Mouse (Mus musculus): ENCODE results near the gene Mon2.

Gene Mon2

DNA sequence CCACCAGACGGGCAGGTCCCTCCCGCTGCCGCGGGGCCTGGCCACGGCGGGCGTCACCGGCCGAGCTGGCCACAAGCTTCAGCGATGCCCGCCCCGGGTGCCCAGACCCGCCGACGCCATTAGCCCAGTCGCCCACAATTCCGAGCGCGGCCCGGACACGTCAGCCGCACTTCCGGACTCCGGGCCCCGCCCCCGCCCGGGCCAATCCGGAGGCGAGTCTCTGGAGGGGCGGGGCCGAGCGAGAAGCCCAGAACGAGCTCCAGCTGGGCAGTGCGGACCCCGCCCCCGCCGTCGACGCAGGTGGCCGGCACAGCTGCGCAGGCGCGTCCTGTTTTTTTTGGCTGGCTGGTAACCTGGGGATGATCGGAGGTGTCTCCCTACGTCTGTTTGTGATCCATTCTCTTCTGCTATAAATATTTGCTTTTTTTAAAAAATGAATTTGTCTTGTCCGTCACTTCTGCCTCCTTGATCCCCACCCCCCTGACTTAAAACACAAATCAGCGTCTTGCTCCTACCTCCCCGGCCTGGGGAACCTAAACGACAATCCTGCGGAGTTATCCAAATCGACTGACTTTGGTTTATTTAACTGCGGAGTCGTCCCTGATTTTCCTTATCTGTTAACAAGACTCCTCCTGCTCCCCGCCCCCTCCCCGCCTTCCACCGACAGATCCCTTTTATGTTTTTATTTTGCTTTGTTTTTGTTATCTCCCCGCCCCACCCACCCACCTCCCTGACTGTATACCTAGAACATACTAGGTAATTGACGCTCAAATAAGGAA, at the start of gene Mon2:
Mon2 (minus strand) TSS at position 261 of the 779 bp plus-strand sequence.
- peak; percentile 94 to 96 for DNase-seq (ENCODE audit: low spot score in 2 of 2)

DNA sequence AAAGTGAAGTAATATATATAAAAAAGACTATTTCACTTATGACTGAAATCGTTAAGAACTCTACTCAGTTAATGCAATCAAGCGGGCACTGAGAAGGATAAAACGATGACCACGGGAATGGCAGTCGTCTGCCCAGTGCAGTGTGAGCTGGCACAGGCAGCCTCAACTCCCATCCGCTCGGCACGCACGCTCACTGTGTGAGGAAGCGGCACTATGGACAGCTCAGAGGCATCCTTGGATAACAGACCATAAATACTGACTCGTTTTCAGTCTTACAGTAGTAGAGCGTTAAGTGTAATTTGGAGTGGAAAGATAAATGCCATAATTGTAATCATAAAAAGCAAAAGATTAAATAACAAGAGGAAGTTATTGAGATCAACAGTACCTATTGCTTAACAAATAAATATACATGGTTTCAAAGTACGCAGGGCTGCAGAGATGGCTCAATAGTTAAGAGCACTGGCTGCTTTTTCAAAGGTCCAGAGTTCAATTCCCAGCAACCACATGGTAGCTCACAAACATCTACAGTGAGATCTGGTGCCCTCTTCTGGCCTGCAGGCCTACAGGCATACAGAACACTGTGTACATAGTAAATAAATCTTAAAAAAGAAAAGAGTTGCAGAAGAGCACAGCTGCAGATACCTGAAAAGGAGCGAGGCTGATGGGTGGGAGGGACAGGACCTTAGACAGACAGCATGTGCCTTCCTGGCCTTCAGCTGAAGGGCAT, 44.5 kb upstream of the Mon2 start:
- DNase-seq (ENCODE audit: low spot score in 2 of 2): no peak

DNA sequence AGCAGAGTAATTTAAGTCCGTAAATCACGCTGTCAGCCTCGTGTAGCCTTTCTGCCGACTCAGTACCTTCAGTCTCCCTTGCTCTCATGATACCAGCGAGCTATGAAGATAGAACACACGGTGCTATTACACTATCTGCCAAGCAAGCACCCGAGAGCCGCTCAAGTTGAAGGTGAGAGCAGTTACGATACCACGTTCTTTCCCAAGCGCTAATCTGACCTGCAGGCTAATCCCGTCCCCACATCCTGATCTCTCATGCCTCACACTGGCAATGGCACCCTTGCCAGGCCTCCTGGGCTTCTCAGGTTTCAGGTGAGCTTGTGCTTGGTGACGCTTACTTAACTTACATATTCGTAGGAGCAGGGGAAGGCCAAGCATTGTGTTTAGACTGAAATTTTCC, 40.6 kb upstream of the Mon2 start:
- no peak for DNase-seq (ENCODE audit: low spot score in 2 of 2)

DNA sequence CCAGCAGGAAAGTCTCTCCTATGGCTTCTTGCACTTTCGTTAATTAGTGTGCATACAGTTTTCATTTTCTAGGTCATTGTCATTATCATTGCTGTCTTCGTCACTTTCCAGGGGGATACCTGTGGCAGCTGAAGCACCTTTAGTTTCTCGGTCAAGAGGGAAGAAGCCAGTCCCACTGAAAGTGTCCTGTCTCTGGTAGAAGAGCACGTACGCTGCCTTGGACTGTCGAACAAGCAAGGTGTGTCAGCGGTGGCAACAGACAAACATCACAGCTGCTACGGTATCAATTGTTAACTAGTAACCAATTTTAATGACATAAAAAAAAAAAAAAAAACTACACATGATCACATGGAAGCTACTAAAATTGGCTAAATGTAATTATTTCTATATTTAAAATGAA, 37.2 kb upstream of the Mon2 start:
- no peak for DNase-seq (ENCODE audit: low spot score in 2 of 2)

DNA sequence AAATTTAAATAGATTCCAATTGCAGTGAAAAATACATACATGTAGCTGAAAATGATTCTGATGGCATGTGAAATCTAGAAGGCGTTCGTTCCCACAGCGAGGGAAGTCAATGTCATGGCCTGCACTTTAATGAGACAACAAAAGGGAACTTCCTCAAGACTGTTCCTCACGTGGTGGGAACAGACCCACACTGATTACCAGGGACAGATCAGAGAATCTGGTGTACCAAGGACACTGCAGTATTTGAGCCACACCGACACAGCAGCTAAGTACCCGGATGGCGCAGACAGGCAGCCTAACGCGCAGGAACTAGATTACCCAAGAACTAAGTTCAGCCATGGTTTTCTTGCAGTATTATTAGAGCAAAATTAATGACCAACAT, 36.5 kb upstream of the Mon2 start:
- no peak for DNase-seq (ENCODE audit: low spot score in 2 of 2)

DNA sequence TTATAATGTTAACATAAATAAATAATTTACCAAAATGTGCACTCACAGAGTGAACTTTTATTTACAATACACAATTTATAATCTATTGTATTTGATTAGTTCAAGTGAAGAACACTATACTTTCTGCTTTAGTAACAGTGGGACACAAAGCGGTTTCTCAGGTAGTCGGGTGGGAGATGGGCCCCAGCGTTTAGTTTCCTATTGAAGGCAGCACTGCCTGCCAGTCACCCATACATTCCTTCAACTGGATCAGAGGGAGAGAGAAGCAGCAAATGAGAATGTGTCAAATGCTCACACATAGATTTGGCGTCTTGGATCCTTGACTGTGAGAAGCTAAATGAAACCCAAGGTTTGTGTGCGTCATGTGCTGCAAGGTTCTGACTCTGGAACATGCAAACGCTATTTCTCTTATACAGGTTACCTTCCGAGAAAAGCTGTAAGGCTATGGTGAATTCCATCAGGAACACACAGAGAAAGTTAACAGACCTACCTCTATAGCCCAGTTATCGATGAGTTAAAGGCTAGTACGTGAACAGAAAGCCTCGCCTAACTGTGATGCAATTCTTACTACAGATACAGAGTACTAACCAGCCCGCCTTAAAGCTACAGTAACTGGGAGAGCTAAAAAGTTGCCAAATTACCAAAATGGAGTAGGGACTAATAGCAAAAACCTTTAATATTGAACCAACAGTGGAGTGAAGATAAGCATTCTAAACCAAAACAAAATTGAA, 35.9 kb upstream of the Mon2 start:
- DNase-seq (ENCODE audit: low spot score in 2 of 2): no peak

DNA sequence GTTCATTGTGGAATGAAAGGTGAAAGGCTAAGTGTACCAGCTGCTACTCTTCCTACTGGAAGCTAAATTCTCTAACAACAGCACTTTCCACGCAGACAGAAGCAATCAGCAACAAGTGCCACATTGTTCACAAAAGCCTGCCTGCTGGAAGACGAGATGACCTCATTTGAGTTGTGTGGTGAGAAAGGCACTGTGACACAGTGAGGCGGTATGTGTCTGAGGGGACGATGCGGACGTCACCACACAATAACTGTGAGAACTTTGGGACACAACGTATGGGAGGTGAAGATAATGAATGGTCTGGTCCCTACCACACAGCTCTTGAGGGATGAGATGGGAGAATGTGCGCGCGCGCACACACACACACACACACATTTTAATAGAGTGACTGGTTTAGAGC, 34.2 kb upstream of the Mon2 start:
- DNase-seq (ENCODE audit: low spot score in 2 of 2): no peak

DNA sequence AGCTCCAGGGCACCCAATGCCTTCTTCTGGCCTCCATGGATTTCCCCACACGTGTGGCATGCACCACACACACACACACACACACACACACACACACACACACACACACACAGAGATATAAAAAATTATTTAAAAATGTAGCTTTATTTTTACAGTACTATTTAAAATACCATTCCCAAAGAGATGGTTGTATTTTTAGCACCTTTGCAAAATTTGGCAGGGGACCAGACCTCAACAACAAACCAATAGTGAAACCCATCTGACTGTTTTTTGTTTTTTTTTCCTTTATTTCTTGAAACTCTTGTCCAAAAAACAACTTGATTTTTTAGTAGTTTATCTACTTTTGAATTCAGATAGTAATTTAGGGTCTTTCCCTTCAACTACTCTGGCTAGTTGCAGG, 32.2 kb upstream of the Mon2 start:
- no peak for DNase-seq (ENCODE audit: low spot score in 2 of 2)

DNA sequence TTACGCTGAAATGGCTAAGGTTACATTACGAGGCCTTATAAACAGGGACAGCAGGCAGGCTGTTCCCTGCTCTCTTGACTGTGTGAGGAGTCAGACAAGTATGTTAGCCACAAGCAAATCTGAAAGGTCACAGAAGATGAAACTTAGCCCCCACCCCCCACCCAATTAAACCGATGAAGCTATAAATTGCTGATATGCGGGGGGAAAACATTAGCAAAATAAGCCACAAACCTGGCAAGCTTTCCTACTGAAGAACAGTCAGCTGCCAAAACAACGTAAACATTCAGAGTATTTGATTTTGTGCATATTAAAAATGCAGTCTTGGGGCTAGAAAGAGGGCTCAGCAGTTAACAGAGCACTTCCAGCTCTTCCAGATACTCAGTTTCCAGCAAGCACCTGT, 31.8 kb upstream of the Mon2 start:
- DNase-seq (ENCODE audit: low spot score in 2 of 2): no peak

DNA sequence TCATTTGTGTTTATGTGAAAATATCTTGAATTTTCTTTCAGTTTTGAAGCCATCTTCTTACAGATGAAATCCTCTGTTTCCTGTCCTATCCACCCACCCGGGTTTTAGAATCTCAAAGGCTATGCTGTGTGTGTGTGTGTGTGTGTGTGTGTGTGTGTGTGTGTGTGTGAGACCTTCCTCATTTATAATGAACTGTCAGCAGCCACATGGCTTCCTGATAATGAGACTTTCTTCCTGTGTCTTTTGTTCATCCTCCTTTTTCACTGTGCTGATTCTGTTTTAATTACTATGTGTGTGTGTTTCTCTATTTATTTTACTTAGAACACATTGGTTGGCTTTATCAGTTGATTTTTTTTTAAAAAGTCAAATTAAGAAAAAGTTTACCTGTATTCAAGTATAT, 25.0 kb upstream of the Mon2 start:
- DNase-seq (ENCODE audit: low spot score in 2 of 2): no peak

DNA sequence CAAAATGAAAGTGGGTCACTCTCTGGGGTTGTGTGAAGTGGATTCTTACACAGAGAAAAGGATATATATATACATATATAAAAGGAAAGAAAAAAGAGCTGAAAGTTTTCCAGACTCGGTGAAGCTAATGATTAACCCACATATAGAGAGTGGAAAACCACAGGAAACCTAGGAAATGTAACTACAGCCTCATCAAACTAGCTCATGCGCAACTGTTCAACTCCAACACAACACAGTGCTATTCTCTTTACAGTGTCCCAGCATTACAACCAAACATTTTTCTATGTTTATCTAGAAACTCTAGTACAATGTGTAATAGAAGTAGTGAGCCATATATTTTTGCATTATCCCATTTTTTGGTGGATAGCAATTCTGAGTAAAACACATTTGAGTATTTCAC, 24.3 kb upstream of the Mon2 start:
- DNase-seq (ENCODE audit: low spot score in 2 of 2): no peak

DNA sequence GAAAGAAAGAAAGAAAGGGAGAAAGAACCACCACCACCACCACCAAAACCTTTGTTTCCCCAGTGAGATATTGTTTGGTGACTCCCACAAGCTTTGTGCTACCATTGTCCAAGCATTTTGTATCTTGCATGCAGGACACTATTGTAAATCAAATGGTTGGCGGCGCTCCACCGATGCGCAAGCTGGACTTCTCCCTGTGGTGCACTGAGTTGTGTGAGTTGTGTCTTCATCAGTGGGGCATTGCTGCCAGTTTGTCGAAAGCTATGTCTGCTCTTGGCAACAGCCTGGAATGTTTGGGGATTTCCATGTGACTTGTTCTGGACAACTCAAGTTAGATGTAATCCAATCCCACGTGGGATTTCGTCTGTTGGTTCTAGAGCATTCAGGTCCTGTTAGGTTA, 18.2 kb upstream of the Mon2 start:
- DNase-seq (ENCODE audit: low spot score in 2 of 2): peak in 1 of 2 experiments; percentile 17

DNA sequence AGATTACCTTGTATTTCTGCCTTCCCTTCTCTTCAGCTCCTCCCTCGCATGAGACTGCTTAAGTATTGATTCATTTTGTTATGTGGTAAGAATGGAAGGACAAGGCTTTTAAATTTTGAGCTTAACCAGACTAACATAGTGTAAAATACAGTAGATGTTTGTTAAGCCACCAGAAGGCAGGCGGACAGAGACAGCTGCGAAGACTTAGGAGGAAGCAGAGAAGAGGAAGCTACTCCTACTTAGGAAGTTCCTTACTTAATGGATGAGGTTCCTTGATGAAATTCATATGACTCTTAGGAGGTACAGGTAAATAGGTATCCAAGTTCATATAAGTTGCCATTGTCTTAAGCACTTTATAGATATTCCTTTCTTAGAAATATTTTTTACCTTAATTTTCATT, 16.3 kb upstream of the Mon2 start:
- no peak for DNase-seq (ENCODE audit: low spot score in 2 of 2)

DNA sequence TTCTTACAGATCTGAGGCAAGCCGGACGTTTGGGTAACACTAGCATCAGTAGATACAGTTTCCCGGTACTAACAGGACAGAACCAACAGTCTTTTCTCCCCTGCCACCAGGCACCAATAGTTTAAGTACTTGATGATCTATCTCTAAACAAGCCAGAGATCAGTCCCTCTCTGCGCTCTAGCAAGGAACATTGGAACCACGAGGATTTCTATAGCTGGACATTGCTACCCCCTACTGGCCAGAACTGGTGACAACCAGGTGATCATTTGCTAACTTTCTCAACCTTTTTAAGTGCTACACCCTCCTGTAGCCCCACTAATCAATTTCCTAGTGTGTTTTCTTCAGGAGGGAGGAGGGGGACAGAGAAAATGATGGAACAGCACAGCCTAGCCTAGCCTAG, 15.4 kb upstream of the Mon2 start:
- peak; percentile 18 to 22 for DNase-seq (ENCODE audit: low spot score in 2 of 2)

DNA sequence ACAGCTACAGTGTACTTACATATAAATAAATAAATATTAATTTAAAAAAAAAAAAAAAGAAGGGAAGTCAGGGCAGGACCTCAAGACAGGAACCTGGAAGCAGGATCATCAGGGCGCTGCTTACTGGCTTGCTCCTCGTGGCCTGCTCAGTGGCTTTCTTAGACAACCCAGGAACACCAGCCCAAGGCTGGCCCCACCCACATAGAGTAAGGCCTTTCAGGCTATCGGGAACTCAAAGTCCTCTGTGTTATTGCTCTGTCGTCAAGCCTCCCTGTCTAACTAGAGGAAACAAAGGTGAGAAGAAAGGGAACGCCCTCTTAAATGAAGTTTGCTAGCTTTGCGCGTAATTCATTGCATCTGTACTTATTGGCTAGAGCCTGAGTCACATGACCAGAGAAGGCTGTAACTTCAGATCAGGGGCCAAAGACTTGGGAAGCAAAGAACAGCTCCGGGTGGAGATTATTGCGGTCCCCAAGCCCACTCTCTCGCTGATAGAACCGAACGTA, 13.2 kb upstream of the Mon2 start:
- no peak for DNase-seq (ENCODE audit: low spot score in 2 of 2)

DNA sequence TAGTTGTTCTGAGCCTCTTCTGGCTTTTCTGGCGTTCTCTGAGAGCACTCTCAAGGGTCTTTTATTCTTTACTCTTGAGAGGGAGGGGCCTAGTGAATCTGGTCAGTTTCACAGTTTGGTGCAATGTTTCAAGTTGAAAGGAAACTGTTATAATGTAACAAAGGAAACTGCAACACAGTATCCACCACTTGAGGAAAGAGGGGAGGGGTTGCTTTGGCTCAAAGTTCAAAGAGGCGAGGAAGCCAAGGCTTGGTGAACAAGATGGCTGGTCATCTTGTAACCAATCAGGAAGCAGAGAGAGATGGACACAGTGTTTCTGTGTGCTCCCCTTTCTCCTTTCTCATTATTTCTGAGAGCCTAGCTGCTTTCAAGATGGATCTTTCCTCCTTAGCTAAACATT, 10.5 kb upstream of the Mon2 start:
- no peak for DNase-seq (ENCODE audit: low spot score in 2 of 2)

DNA sequence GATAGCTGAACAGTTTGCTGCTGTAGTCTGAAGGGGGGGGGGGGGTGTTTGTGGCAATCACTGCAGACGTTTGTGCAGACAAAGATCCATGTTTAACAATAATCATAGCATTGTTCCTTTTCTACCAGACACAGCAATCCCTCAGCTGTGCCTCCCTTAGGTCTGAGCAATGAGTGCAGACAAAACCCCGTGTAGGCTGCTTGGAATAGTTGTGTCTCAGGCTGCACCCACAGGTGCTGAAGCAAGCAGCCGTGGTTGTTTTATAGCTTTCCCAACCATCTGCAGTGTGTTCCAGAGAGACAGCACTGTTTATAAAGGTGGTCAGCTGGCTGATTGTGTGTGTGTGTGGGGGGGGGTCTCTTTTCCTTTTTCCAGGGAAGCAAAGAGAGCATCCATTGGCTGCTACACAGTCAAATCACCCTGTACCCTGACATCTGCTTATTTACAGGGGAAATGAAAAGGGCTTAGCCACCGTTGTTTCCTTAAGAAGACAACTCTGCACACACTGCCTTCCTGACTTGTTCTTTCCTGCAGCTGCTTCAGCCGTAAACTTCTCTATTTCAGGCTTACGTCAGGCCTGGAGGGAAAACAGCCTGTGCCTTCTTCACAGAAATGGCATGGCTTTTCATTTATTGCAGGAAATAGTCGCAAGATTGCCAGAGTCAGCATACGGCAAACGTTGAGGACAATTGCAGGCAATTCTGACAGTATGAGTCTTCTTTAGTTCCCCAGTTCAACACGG, 8.8 kb upstream of the Mon2 start:
- no peak for DNase-seq (ENCODE audit: low spot score in 2 of 2)

DNA sequence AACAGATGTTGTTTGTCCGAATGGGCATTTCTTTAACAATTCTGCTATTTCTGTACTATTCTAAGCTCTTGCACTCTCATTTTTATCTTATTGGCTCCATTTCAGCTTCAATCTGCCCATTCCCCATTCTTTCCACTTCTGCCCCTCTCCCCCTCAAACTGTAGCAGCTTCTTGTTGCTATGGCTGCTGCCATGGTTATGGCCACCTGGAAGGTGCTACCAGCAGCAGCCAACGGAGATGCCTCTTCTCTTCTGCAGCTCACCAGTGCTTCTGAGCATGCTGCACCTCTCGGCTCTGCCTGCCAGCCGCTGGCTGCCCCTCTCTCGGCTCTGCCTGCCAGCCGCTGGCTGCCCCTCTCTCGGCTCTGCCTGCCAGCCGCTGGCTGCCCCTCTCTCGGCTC, 8.0 kb upstream of the Mon2 start:
- no peak for DNase-seq (ENCODE audit: low spot score in 2 of 2)

DNA sequence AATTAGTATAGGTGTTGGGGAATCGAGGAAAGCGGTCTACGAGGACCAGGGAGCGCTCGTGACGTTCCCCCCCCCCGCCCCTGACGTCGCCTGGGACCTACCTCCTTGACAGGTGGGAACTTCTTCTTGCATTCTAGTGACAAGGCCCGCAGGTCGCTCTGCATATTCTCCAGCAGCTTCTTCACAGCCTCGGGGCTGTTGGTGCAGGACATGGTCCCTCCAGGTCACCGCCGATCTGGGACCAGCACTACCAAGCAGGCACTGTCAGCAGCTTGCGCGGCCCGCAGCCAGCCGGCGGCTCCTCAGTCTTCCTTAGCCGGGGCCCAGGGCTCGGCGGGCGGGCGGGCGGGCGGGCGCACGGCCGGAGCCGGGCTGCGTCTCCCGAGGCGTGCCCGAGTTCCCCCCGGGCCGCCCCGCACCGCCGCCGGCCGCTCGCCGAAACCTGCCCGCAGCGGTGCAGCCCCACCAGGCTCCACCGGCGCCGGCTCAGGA, 508 bp downstream of the Mon2 start:
- DNase-seq (ENCODE audit: low spot score in 2 of 2): no peak

DNA sequence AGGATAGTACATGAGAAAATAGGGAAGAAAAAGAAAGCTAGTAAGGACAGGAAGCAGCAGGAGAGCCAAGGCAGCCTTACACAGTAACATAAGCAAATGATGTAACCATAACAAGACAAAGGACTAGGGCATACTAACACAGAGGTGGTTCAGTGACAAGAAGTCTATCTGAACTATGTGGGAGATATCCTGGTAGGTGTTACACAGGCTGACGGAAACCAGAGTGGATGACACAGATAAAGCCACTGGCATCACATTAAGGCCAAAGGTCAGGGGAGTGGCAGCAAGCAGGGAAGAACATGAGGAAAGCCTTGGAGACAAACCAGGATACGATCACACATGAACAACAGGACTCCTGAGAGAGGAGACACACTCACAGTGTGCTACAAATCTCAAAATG, 4.3 kb downstream of the Mon2 start:
- DNase-seq (ENCODE audit: low spot score in 2 of 2): no peak

DNA sequence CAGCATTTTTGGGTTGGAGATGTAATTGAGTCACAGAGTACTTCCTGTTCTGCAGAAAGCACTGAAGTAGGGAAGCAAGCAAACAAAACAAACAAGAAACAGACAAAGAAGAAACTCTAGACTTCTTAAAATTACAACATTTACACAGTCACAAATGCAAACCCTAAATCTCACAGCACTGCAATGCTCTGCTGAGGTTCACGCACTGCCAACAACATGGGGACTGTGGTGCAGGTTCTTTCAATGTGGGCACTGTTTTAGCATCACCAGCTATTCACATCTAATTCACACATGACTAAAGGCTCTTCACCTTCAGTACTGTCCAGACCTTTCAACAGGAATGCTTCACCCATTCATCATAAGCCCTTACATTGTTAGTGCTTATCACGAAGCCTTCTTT, 13.3 kb downstream of the Mon2 start:
- no peak for DNase-seq (ENCODE audit: low spot score in 2 of 2)

DNA sequence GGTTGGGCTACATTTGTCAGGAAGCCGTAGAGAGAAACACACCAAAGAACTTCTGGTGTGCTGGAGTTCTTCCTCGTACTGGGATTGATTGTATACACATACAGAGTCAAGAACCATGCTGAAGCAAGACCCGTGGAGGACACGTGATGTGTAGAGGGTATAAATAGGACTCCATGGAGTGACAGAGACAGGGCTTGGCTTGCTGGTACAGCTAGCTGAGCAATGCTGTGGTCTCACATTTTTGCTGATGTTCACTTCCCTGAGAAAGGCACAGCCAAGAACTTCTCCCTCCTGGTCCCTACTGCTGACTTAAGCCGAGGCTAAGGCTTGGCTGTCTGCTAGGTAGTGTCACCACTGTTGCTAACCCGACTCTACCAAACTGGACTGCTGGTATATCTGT, 15.5 kb downstream of the Mon2 start:
- DNase-seq (ENCODE audit: low spot score in 2 of 2): no peak
